Mouse (Mus musculus): ENCODE measurements around the gene Cenpx. TPM values are rescaled to one million over a fixed set of nuclear protein-coding genes. Genes with fewer than 3 reads are reported as not detected.
A peak's percentile ranks its signal among the peaks of the same experiment; 100 is the strongest.

Gene Cenpx
- polyA plus RNA-seq, 1 experiment = 109 TPM

DNA sequence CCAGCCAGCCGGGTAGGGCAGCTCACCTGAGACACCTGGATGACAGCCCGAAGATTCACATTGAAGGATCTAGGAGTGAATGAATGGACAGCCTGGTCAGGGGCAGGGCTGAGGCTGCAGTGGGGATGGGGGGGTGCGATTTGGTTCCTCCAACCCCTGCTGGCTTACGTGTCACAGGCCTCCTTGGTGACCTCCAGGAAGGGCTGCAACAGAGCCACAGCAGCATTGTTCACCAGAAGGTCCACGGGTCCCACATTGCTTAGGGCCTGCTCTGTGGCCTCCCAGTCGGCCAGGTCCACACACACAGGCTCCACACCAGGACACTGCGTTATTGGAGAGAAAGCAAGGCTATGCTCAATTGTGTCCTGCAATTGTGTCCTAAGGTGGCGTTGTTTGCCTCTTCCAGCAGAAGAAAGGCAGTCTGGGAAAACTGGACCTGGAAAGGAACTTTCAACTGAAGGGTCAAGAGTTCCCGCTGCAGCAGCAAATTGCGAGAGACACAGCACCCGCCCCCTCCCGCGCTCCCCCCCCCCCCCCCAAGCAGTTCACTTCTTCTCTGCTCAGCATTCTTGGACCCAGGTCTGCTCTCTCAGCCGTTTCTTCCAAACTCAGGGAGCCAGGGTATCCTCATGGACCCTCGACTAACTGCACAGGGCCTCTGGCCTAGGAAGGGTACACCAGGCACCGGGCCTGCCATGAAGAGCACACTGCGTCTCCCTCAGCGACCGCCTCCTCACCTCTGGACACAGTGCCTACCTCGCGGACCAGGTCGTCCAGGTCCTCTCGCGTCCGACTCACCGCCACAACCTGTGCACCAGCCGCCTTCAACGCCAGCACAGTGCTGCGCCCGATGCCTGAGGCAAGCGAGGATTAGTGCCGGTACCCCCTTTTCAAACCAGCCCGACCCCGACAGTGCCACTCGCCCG, 13.0 kb upstream of the Cenpx start:
- peak overlapping the region; percentile 94 for H3K4me3 ChIP-seq (ENCODE audit: insufficient read depth, low read length)
- peak overlapping the region; percentile 45 for H3K27ac ChIP-seq (ENCODE audit: insufficient read depth, low read depth, low read length)
- peaks cover 34% of the 10 kb centered on the region for H3K4me1 ChIP-seq (ENCODE audit: control insufficient read depth, insufficient read depth, low read length)
- TF ChIP-seq CTCF (IDR thresholded peaks at IDR 0.05; ENCODE audit: low read depth, low read length) (no peak), POLR2A (IDR thresholded peaks at IDR 0.05; ENCODE audit: borderline replicate concordance, low read depth, low read length) (no peak)

DNA sequence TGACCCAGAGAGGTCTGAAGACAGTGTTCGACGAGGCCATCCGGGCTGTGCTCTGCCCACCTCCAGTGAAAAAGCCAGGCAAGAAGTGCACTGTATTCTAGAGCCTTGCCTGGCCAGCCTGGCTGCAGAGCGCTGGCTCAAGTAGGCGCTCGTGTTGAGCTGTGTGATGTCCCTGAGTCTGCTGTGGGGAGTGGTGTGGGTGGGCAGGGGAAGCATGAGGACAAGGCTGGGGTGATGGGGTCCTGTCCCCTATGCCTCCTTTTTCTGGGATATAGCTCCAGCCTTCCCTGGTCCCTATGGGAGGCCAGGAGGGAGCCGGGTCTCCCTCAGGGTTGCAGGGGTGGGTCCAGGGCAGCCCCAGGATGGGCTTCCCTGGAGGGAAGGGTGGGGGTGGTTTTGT, 10.0 kb upstream of the Cenpx start:
- H3K4me3 ChIP-seq (ENCODE audit: insufficient read depth, low read length) = no peak overlapping the region
- peaks cover 12% of the 10 kb centered on the region for H3K4me1 ChIP-seq (ENCODE audit: control insufficient read depth, insufficient read depth, low read length)
- TF ChIP-seq POLR2A (IDR thresholded peaks at IDR 0.05; ENCODE audit: borderline replicate concordance, low read depth, low read length) (no peak), CTCF (IDR thresholded peaks at IDR 0.05; ENCODE audit: low read depth, low read length) (no peak)
- H3K27ac ChIP-seq (ENCODE audit: insufficient read depth, low read depth, low read length) = no peak overlapping the region

DNA sequence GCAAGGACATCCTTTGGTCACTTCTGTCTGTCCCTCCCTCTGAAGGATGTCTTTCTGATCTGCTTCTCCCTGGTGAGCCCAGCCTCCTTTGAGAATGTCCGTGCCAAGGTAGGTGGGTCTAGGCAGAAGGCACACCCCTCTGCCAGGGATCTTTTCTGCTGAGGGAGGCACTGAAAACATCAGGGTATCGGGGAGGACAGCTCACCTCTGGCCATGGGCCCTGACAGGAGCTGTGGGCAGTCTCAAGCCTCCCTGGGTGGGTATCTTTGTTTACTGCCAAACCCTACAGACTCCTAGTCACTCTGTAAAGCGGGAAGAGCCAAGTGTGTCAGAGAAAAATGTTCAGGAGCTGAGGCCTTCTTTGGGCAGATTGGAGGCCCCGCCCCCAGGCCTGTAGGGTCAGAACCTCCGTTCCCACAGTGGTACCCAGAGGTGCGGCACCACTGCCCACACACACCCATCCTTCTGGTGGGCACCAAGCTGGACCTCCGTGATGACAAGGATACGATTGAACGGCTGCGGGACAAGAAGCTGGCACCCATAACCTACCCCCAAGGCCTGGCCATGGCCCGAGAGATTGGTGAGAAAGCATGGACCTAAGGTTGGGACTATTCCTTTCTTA, 9.3 kb upstream of the Cenpx start:
- Histone ChIP-seq H3K4me3 (ENCODE audit: insufficient read depth, low read length) (no peak overlapping the region), H3K27ac (ENCODE audit: insufficient read depth, low read depth, low read length) (no peak overlapping the region), H3K4me1 (ENCODE audit: control insufficient read depth, insufficient read depth, low read length) (peaks cover 12% of the 10 kb centered on the region)
- no peak for TF ChIP-seq POLR2A (IDR thresholded peaks at IDR 0.05; ENCODE audit: borderline replicate concordance, low read depth, low read length)
- TF ChIP-seq CTCF (IDR thresholded peaks at IDR 0.05; ENCODE audit: low read depth, low read length) = no peak

DNA sequence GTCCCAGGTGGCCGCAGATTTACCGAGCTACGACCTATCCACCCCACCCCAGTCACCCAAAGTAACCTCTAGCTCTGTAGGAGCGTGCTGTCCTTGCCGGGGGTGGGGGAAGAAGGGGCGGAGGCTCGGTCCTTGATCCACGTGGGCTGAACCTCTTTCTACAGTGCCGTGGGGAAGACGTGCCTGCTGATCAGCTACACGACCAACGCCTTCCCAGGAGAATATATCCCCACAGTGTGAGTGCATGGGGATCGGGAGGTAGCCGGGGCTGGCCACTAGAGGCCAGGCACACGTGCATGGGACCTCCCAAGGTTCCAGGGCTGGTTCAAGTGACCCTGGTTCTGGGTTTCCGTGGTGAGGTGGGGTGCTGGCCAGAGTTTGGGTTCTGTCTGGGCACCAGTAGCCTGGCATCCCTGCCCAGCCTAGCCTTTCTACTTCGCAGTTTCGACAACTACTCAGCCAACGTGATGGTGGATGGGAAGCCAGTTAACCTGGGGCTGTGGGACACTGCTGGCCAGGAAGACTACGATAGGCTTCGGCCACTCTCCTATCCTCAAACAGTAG, 8.6 kb upstream of the Cenpx start:
- no peak overlapping the region for H3K27ac ChIP-seq (ENCODE audit: insufficient read depth, low read depth, low read length)
- peak overlapping the region; percentile 59 for H3K4me3 ChIP-seq (ENCODE audit: insufficient read depth, low read length)
- no peak for TF ChIP-seq POLR2A (IDR thresholded peaks at IDR 0.05; ENCODE audit: borderline replicate concordance, low read depth, low read length)
- no peak for TF ChIP-seq CTCF (IDR thresholded peaks at IDR 0.05; ENCODE audit: low read depth, low read length)
- H3K4me1 ChIP-seq (ENCODE audit: control insufficient read depth, insufficient read depth, low read length) = peaks cover 9% of the 10 kb centered on the region

DNA sequence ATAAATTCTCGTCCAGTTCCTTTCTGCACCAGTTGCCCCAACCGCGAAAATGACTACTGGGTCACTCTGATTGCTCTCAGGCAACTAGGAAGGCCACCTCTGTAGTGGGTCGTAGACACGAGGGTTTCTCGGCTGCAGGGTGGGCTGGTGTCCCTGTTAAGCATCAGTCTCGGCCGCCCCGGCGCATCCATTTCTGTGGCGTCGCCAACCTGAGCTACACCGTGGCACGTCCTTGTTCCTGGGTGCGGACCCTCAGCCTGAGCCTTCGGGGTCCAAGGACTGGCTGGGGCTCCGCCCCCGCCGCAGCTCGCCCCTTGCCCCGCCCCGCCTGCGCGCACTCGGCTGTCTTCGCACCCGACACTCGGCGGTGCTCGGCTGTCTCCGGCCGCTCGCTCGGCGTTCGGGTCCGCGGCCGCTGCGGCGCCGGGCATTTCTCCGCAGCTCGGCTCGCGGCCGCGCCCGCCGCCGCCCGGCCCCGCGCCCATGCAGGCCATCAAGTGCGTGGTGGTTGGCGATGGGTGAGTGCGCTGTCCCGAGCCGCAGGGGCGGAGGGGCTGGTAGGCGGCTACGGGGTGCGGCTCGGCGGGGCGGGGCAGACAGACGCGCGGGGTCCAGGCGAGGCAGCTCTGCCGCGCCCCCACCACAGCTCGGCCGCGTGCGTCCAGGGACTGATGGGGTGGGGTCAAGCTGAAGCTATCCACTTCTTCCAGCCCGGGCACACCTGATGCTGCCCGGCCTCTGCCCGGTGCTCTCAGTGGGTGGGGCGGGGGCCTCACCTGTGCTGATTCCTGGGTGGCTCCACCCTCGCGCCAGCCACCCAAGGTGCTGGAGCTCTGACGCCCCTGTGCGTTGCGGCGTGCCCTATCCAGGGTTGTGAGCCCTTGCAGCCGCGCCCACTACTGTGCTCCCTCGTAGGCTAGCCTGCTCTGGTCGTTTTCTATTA, 7.9 kb upstream of the Cenpx start, which contains the start of gene Rac3:
Gene Rac3 (plus strand): TSS at position 347 of the 943 bp plus-strand sequence.
- H3K4me3 ChIP-seq (ENCODE audit: insufficient read depth, low read length) = peak within 1 kb of the TSS; percentile 59
- H3K27ac ChIP-seq (ENCODE audit: insufficient read depth, low read depth, low read length) = no peak within 1 kb of the TSS
- TF ChIP-seq CTCF (IDR thresholded peaks at IDR 0.05; ENCODE audit: low read depth, low read length) (no peak), POLR2A (IDR thresholded peaks at IDR 0.05; ENCODE audit: borderline replicate concordance, low read depth, low read length) (no peak)
- peaks cover 8% of the 10 kb centered on the region for H3K4me1 ChIP-seq (ENCODE audit: control insufficient read depth, insufficient read depth, low read length)

DNA sequence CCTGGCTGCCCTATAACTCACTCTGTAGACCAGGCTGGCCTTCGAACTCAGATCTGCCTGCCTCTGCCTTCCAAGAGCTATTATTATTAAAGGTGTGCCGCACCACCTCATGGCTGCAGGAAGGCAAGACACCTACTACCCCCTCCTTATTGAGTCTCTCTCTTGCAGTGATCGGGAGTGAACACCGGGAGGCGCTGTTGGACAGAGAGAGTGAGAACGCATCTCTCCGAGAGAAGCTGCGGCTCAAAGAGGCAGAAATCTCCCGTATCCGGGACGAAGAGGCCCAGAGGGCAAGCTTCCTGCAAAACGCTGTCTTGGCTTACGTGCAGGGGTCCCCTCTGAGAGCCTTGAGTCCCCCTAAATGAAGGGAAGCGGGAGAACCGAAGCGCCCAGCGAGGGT, 6.9 kb upstream of the Cenpx start:
- TF ChIP-seq CTCF (IDR thresholded peaks at IDR 0.05; ENCODE audit: low read depth, low read length) (peak; percentile 82), POLR2A (IDR thresholded peaks at IDR 0.05; ENCODE audit: borderline replicate concordance, low read depth, low read length) (no peak)
- H3K27ac ChIP-seq (ENCODE audit: insufficient read depth, low read depth, low read length) = no peak overlapping the region
- H3K4me3 ChIP-seq (ENCODE audit: insufficient read depth, low read length) = peak overlapping the region; percentile 59

DNA sequence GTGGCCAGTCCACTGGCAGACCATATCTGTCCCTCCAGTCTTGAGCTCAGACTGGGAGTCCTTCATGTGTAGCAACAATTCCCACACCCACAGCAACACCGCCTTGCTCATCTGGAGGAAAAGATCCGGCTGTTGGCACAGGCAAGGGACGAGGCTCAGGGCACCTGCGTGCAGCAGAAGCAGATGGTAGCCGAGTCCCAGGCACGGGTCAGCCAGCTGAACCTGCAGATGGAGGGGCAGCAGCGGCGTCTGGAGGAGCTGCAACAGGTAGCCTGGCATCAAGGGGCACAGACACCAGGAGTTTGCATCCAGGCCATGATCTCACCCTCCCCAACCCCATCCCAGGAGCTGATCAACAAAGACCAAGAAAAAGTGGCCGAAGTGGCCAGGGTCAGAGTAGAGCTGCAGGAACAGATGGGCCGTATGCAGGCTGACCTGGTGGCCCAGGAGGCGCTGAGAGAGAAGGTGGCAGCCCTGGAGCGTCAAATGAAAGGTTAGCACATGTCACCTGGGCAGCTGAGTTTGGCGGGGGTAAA, 6.4 kb upstream of the Cenpx start:
- H3K4me1 ChIP-seq (ENCODE audit: control insufficient read depth, insufficient read depth, low read length) = peaks cover 3% of the 10 kb centered on the region; the same call in 1 of the 2 replicates
- H3K4me3 ChIP-seq (ENCODE audit: insufficient read depth, low read length) = no peak overlapping the region
- TF ChIP-seq POLR2A (IDR thresholded peaks at IDR 0.05; ENCODE audit: borderline replicate concordance, low read depth, low read length) = no peak
- TF ChIP-seq CTCF (IDR thresholded peaks at IDR 0.05; ENCODE audit: low read depth, low read length) = no peak
- H3K27ac ChIP-seq (ENCODE audit: insufficient read depth, low read depth, low read length) = no peak overlapping the region

More for the DNA sequence above, 6.9 kb upstream of the Cenpx start:
- H3K4me1 ChIP-seq (ENCODE audit: control insufficient read depth, insufficient read depth, low read length) = 0 out of 2 replicates have a peak, but pooled peaks cover 3% of the 10 kb centered on the region

DNA sequence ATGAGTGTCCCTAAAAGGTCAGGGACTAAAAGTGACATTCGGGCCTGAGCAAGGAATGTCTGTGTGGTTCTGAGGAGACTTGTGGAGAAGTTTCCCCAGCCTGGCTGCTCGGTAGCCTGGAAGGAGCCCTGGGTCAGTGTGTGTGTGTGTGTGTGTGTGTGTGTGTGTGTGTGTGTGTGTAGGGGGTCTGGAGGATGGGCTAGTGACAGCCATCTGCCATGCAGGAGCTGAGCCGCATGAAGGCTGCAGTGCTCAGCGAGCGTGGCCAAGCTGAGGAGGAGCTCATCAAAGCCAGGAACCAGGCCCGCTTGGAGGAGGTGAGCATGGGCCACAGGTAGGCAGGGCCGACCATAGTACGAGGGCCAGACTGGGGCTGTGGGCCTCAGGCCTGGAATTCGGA, 5.7 kb upstream of the Cenpx start:
- TF ChIP-seq CTCF (IDR thresholded peaks at IDR 0.05; ENCODE audit: low read depth, low read length) = no peak
- TF ChIP-seq POLR2A (IDR thresholded peaks at IDR 0.05; ENCODE audit: borderline replicate concordance, low read depth, low read length) = no peak
- Histone ChIP-seq H3K4me3 (ENCODE audit: insufficient read depth, low read length) (no peak overlapping the region), H3K27ac (ENCODE audit: insufficient read depth, low read depth, low read length) (no peak overlapping the region), H3K4me1 (ENCODE audit: control insufficient read depth, insufficient read depth, low read length) (peaks cover 8% of the 10 kb centered on the region)

- TF ChIP-seq CTCF (IDR thresholded peaks at IDR 0.05; ENCODE audit: low read depth, low read length) (no peak), POLR2A (IDR thresholded peaks at IDR 0.05; ENCODE audit: borderline replicate concordance, low read depth, low read length) (no peak)
- Histone ChIP-seq H3K27ac (ENCODE audit: insufficient read depth, low read depth, low read length) (no peak overlapping the region), H3K4me1 (ENCODE audit: control insufficient read depth, insufficient read depth, low read length) (peaks cover 5% of the 10 kb centered on the region), H3K4me3 (ENCODE audit: insufficient read depth, low read length) (no peak overlapping the region)
Measured at GRCm38 (mm10) chr11:120715131-120715530, 1.6 kb upstream of the Cenpx start.

Data from bone marrow macrophage, adult 2 months (primary cell).